Mouse (Mus musculus): ENCODE measurements around the gene Trpv4.

Trpv4 gene

DNA sequence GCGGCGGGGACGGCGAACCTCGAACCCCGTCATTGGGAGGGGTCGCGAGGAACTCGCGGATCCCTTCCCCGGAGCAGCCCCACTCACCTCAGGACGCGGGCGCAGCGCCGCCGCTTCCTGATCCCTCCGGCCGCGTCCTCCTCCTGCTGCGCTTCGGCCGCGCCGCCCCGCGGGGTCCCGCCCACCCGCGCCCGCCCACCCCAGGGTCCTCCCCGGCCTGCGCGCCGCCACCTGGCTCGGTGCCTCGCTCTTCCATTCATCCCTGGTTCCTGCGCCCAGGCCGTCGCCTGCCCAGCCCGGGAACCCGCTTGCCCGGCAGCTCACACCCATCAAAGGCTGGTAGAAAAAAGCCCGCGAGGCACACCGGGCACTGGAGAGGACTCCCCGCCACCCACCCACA is at the start of gene Trpv4:
Trpv4 (minus strand) TSS at position 167 of the 400 bp plus-strand sequence.
- no peak for DNase-seq (ENCODE audit: low read depth, low spot score)

- DNase-seq (ENCODE audit: low read depth, low spot score), result peak; percentile 93
These were observed 49.2 kb upstream of the Trpv4 start, which contains the start of gene Tchp for GRCm38 (mm10) chr5:114707265-114708068. Tchp (plus strand) TSS chr5:114707760.

GRCm38 (mm10) chr5:114702403-114703392 is 44.5 kb upstream of the Trpv4 start:
- no peak for DNase-seq (ENCODE audit: low read depth, low spot score)

- DNase-seq (ENCODE audit: low read depth, low spot score), result no peak
These were observed 40.8 kb upstream of the Trpv4 start for GRCm38 (mm10) chr5:114699015-114699414.

DNA sequence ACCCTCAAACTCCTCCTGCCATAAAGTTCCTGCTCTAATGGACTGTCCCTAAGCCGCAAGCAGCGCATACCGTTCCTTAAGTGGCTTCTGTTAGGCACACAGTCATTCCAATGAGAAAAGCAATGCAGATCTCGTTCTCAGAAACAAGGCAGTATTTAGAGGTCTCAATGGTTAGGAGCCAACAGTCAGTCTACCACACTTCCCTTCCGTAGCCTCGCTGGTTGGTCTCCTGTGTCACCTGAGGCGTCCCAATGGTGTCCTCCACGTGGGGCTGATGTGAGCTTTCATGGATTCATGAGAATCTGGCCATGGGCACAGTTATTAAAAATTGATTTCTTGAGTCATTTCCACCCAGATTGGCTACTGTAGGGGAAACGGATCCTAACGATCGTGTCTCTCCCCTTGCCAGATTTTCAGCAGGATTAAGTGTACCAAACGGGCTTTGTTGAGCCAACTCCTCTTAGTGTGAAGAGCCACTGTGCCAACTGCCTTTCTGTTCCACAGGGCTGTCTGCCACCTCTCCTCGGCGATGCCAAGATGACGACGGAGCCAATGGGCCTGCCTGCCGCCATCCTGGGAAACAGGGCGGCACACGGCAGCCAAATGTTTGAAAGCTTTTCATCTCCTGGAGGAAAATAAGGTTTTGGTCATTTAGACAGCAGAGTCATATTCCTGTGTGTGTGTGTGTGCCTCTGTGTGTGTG is 40.0 kb upstream of the Trpv4 start:
- DNase-seq (ENCODE audit: low read depth, low spot score), result no peak

GRCm38 (mm10) chr5:114696939-114697338 is 38.7 kb upstream of the Trpv4 start:
- DNase-seq (ENCODE audit: low read depth, low spot score), result no peak

- DNase-seq (ENCODE audit: low read depth, low spot score), result no peak
These were observed 37.6 kb upstream of the Trpv4 start for GRCm38 (mm10) chr5:114695775-114696174.

GRCm38 (mm10) chr5:114690633-114691567 is 32.7 kb upstream of the Trpv4 start, which contains the start of gene Gltp:
Gltp (minus strand) TSS chr5:114690984.
- peak; percentile 80 for DNase-seq (ENCODE audit: low read depth, low spot score)

- no peak for DNase-seq (ENCODE audit: low read depth, low spot score)
These were observed 31.6 kb upstream of the Trpv4 start for GRCm38 (mm10) chr5:114689700-114690366.

DNA sequence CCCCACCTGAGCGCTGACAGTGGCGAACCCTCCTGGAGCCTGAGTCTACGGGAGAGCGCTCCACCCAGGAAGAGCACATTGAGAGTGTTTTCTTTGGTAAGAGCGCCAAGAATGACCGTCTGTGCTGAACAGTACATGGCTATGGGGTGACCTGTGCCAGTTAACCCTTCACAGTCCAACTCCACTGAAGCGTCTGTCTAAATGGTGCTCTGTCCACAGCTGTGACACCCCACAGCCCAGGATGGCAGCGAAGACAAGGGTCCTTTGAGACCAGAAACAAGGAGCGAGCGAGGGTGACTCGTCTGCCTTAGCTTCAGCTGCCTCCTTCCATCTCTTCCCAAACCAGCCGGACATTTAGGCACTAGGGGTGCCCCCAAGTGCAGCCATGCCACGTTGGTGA is 30.5 kb upstream of the Trpv4 start:
- DNase-seq (ENCODE audit: low read depth, low spot score), result no peak

- DNase-seq (ENCODE audit: low read depth, low spot score), result no peak
These were observed 29.7 kb upstream of the Trpv4 start for GRCm38 (mm10) chr5:114687901-114688300.

DNA sequence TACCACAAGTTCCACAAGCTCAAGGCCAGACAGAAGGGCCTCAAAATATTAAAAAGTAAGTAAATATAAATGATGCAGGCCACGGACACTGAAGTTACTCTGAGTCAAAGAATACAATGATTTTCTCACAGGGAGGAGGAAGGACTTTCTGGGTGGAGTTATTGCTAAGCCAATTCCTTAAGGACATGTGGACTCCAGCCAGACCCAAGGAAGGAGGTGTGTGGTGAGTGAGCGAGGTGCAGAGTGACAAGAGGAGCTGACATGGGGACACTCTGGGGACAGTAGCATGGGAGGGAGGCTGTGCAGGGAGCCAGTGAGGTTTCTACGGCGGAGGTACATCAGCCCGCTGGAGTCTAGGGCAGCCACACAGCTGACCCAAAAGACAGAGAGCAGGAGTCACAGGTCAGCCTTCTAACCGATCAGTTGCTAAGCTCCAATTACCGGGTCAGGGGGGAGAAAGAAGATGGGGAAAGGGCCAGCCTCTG is 28.5 kb upstream of the Trpv4 start:
- DNase-seq (ENCODE audit: low read depth, low spot score), result no peak

GRCm38 (mm10) chr5:114685986-114686385 is 27.8 kb upstream of the Trpv4 start:
- DNase-seq (ENCODE audit: low read depth, low spot score), result no peak

- no peak for DNase-seq (ENCODE audit: low read depth, low spot score)
These were observed 23.5 kb upstream of the Trpv4 start for GRCm38 (mm10) chr5:114681717-114682116.

DNA sequence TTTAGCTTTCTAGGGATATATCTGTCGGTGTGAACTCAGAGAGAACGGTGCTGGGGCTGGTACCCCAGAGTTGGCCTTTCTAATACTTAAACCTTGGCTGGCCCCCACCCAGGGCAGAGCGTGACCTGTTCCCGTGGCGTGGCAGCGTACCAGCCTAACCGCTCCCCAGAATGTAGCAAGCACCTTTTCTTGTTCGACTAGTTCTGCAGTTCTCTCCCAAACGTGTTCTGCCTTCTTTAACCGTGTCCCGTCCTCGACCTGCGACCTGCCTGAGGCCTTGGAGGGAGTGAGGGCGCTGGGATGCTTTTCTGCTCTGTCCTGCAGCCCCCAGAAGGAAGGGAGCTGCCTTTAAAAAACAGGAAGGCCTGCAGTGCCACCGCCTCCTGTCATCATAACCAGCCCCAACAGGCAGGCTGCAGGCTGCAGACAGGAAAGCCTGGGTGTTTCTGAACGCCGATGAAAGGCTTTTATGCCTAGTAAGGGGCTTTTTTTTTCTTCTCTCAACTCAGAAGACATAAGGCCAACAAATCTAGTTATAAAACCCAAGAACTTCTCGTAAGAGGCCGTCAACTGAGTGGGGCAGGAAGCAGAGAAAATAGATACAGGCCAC is 22.6 kb upstream of the Trpv4 start:
- DNase-seq (ENCODE audit: low read depth, low spot score), result no peak

GRCm38 (mm10) chr5:114679841-114680591 is 21.8 kb upstream of the Trpv4 start:
- no peak for DNase-seq (ENCODE audit: low read depth, low spot score)

- no peak for DNase-seq (ENCODE audit: low read depth, low spot score)
These were observed 16.4 kb upstream of the Trpv4 start for GRCm38 (mm10) chr5:114674594-114674993.

GRCm38 (mm10) chr5:114673114-114673513 is 14.9 kb upstream of the Trpv4 start:
- no peak for DNase-seq (ENCODE audit: low read depth, low spot score)

DNA sequence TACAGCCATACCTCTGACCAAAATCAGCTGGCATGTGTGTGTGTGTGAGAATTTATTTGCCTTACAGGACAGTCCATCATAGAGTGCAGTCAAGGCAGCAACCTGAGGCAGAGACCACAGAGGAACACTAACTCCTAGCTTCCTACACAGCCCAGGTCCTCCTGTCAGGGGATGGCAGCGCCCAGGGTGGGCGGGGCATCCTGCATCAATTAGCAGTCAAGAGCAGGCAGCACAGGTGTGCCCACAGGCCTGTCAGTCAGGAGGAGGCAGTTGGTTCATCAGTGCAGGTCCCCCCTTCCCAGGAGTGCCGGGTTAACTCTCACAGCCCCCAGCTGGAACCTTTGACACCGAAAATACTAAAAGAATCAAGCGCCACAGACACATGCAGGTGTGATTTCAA is 10.8 kb upstream of the Trpv4 start:
- no peak for DNase-seq (ENCODE audit: low read depth, low spot score)

Data from skeletal muscle tissue, adult 2 months (tissue).